Mouse (Mus musculus) stomach, postnatal 0 days (tissue): Measurements from ENCODE around the gene S100a13. TPM values are rescaled to one million over a fixed set of nuclear protein-coding genes. Genes with fewer than 3 reads are reported as not detected.

ENCODE experiments used
- ATAC-seq: fragments of 200-750 bp; cut with Nextera tagmentation; 2 replicates; pipeline ENCODE4 v1.8.0; 2017; ENCODE audit not compliant: low FRiP score, low TSS enrichment
- DNase-seq: peaks from one replicate; pipeline ENCODE4 v3.0.0-alpha.2; 2016; ENCODE audit warnings: low spot score
- H3K27ac ChIP-seq: fragments of 300-500 bp; sonication (generic); replicated peaks from 2 replicates; pipeline ENCODE4 v1.5.1; 2014; ENCODE audit warnings: mild to moderate bottlenecking, control low read depth
- H3K27me3 ChIP-seq: fragments of 300-500 bp; sonication (generic); 2 replicates; pipeline ENCODE4 v1.6.1; 2014; ENCODE audit warnings: low read length; ENCODE audit not compliant: control insufficient read depth, insufficient read depth
- H3K36me3 ChIP-seq: fragments of 300-500 bp; sonication (generic); 2 replicates; pipeline ENCODE4 v1.6.1; 2014; ENCODE audit warnings: low read length, mixed read lengths; ENCODE audit not compliant: control insufficient read depth, insufficient read depth
- H3K4me1 ChIP-seq: fragments of 300-500 bp; sonication (generic); replicated peaks from 2 replicates; pipeline ENCODE4 v1.6.1; 2014; ENCODE audit warnings: antibody characterized with exemption; ENCODE audit not compliant: control insufficient read depth, insufficient read depth
- H3K4me2 ChIP-seq: fragments of 300-500 bp; sonication (generic); replicated peaks from 2 replicates; pipeline ENCODE4 v1.6.1; 2014; ENCODE audit warnings: low read depth, mild to moderate bottlenecking, control low read depth, moderate library complexity
- H3K4me3 ChIP-seq: fragments of 300-500 bp; sonication (generic); 2 replicates; pipeline ENCODE4 v1.5.1; 2014; ENCODE audit warnings: low read depth, low read length, control low read depth
- H3K9ac ChIP-seq: fragments of 300-500 bp; sonication (generic); 2 replicates; pipeline ENCODE4 v1.6.1; 2014; ENCODE audit warnings: mild to moderate bottlenecking, low read length, control low read depth, mixed read lengths
- H3K9me3 ChIP-seq: fragments of 300-500 bp; sonication (generic); 2 replicates; pipeline ENCODE4 v1.6.1; 2016; ENCODE audit warnings: low read length; ENCODE audit not compliant: control insufficient read depth
- CTCF ChIP-seq: IDR thresholded peaks from 2 replicates; pipeline ENCODE4 v1.5.1; 2016; ENCODE audit warnings: antibody characterized with exemption, low read depth, mild to moderate bottlenecking, moderate library complexity
- EP300 ChIP-seq: optimal IDR thresholded peaks from 2 replicates; pipeline ENCODE3; 2016; ENCODE audit warnings: antibody characterized with exemption
- WGBS: fragments of 180-500 bp; shearing (Covaris S2); extraction: QIAGEN DNeasy Blood & Tissue Kit; methylation state at CpG from one replicate; pipeline ENCODE4 v1.1.7; 2014; 5-methylcytosine and 5-hydroxymethylcytosine counted together
- polyA plus RNA-seq: library from polyadenylated mRNA; unstranded; fragments of >200 nt; fragmentation: Nextera tagmentation; extraction: Ambion mirVana; gene quantifications from 2 replicates; pipeline ENCODE4 v1.2.1, GENCODE M21; 2015

The S100a13 gene
- polyA plus RNA-seq, 1 experiment from 2014 or later, result 73.6 TPM

DNA sequence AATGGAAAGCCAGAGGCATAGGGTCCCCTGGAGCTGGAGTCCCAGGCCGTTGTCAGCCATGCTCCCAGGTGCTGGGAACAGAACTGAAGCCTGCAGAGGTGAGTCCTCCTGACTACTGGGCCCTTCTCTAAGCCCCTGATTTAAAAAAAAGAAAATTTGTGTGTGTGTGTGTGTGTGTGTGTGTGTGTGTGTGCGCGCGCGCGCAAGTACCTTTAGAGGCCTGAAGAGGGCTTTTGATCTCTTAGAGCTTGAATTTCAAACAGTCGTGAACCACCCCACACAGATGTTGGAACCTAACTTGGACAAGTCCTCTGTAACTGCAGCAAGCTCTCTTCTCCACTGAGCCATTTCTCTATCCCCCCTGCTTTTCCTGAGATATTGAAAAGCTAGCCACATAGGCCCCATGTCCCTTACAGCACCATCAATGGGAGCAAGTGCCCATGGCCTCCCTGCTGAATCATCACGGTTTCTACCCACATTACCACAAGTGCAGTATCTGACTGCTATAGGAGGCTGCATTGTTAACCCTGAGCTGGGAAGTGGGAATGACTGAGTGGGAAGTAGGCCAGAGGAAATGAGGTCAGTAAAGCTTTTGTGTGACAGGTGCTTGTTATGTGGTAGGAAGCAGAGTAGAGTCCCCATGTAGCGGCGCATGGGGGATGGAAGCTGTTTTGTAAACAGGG lies 46.5 kb upstream of the S100a13 start:
- Histone ChIP-seq H3K27me3 (no peaks in the 10 kb centered on the region), H3K9ac (no peak overlapping the region), H3K4me2 (no peak overlapping the region), H3K4me1 (no peaks in the 10 kb centered on the region), H3K27ac (no peak overlapping the region), H3K36me3 (no peaks in the 10 kb centered on the region), H3K4me3 (no peak overlapping the region), H3K9me3 (no peaks in the 10 kb centered on the region)
- 96% methylated on average over 10 of the region's 10 CpGs for WGBS
- DNase-seq, result no peak
- TF ChIP-seq CTCF, result no peak
- TF ChIP-seq EP300, result no peak
- no peak for ATAC-seq

- DNase-seq, result peak; percentile 40
- ATAC-seq, result no peak
- Histone ChIP-seq H3K27me3 (no peaks in the 10 kb centered on the region), H3K9ac (no peak overlapping the region), H3K36me3 (no peaks in the 10 kb centered on the region), H3K27ac (no peak overlapping the region), H3K9me3 (no peaks in the 10 kb centered on the region), H3K4me2 (no peak overlapping the region), H3K4me3 (no peak overlapping the region), H3K4me1 (no peaks in the 10 kb centered on the region)
- WGBS, result 18% methylated on average over 3 of the region's 3 CpGs
- TF ChIP-seq CTCF (peak; percentile 74), EP300 (no peak)
Observed at GRCm38 (mm10) chr3:90472213-90472612, 42.0 kb upstream of the S100a13 start.

GRCm38 (mm10) chr3:90475151-90475830 lies 38.9 kb upstream of the S100a13 start:
- ATAC-seq, result no peak
- Histone ChIP-seq H3K9ac (no peak overlapping the region), H3K4me1 (no peaks in the 10 kb centered on the region), H3K27ac (no peak overlapping the region), H3K4me2 (peak overlapping the region; percentile 21; the same call in 1 of the 2 replicates), H3K27me3 (no peaks in the 10 kb centered on the region), H3K9me3 (no peaks in the 10 kb centered on the region), H3K36me3 (peaks cover 3% of the 10 kb centered on the region; the same call in 1 of the 2 replicates), H3K4me3 (peak overlapping the region; percentile 21)
- no peak for DNase-seq
- 34% methylated on average over 15 of the region's 16 CpGs for WGBS
- TF ChIP-seq EP300, result no peak
- TF ChIP-seq CTCF, result no peak

GRCm38 (mm10) chr3:90475831-90476611 lies 38.2 kb upstream of the S100a13 start, which contains the start of gene Ilf2:
TSS of gene Ilf2 (plus strand) at chr3:90476126.
- ATAC-seq (peak; percentile 99), DNase-seq (peak; percentile 95)
- peak within 1 kb of the TSS; percentile 74 for H3K4me3 ChIP-seq
- peaks cover 9% of the 10 kb centered on the region for H3K36me3 ChIP-seq
- under 1% methylated on average over 45 of the region's 45 CpGs for WGBS
- no peaks in the 10 kb centered on the region for H3K9me3 ChIP-seq
- H3K27me3 ChIP-seq, result no peaks in the 10 kb centered on the region
- H3K9ac ChIP-seq, result peak within 1 kb of the TSS; percentile 83
- peak within 1 kb of the TSS; percentile 90 for H3K27ac ChIP-seq
- H3K4me1 ChIP-seq, result no peaks in the 10 kb centered on the region
- TF ChIP-seq EP300 (peak; percentile 95), CTCF (peak; percentile 68)
- peak within 1 kb of the TSS; percentile 58 for H3K4me2 ChIP-seq

DNA sequence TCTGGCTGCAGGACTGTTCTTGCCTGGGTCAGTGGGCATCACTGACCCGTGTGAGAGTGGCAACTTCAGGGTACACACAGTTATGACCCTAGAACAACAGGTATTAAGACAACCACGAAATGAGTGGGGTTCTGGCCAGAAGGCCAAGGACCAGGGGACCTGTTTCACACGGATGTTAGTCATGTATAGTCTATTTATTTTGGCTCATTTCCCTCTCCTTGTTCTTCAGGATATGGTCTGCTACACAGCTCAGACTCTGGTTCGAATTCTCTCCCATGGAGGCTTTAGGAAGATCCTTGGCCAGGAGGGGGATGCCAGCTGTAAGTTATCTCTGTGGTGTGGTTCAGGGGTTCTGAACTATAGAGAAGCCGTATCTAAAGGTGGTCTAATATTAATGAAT lies 27.2 kb upstream of the S100a13 start:
- WGBS, result 59% methylated on average over 5 of the region's 5 CpGs
- H3K9me3 ChIP-seq, result no peaks in the 10 kb centered on the region
- no peak overlapping the region for H3K4me2 ChIP-seq
- peak; percentile 32 for DNase-seq
- peaks cover 12% of the 10 kb centered on the region for H3K36me3 ChIP-seq
- H3K27me3 ChIP-seq, result no peaks in the 10 kb centered on the region
- peak; percentile 21; the same call in 1 of the 2 replicates for ATAC-seq
- no peaks in the 10 kb centered on the region; the same call in 1 of the 2 replicates for H3K4me1 ChIP-seq
- no peak overlapping the region for H3K4me3 ChIP-seq
- H3K27ac ChIP-seq, result peak overlapping the region; percentile 50; the same call in 1 of the 2 replicates
- no peak for TF ChIP-seq EP300
- TF ChIP-seq CTCF, result no peak
- H3K9ac ChIP-seq, result no peak overlapping the region
